Mouse (Mus musculus): Measurements from ENCODE around the gene Akap7. TPM values are rescaled to one million over a fixed set of nuclear protein-coding genes. Genes with fewer than 3 reads are reported as not detected.

Gene Akap7
- polyA plus RNA-seq, 1 experiment from 2014 or later = 17.0 TPM

DNA sequence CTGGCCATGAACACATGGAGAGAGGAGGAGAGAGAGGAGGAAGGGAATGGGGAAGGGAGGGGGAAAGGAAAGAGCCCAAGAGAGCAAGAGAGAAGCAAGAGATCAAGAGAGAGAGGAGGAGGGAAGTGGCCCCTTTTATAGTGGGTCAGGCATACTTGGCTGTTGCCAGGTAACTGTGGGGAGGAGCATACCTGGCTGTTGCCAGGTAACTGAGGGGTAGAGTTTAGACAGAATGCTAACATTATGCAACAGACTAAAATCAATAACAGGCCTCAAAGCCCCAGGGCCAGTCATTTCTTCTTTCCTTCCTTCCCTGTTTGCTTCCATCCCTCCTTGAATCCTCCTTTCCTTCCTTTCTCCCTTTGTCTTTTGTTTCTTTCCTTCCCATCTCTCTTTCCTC is 10.0 kb upstream of the Akap7 start:
- DNase-seq (ENCODE audit: low spot score) = no peak
- peaks cover 6% of the 10 kb centered on the region; the same call in 1 of the 2 replicates for H3K27me3 ChIP-seq (replicated peaks; ENCODE audit: low read depth, poor library complexity, severe bottlenecking)
- H3K27ac ChIP-seq (replicated peaks) = no peak overlapping the region
- no peaks in the 10 kb centered on the region for H3K9me3 ChIP-seq
- H3K4me1 ChIP-seq = peaks cover 13% of the 10 kb centered on the region
- H3K36me3 ChIP-seq (replicated peaks) = no peaks in the 10 kb centered on the region
- no peak overlapping the region for H3K4me3 ChIP-seq

DNA sequence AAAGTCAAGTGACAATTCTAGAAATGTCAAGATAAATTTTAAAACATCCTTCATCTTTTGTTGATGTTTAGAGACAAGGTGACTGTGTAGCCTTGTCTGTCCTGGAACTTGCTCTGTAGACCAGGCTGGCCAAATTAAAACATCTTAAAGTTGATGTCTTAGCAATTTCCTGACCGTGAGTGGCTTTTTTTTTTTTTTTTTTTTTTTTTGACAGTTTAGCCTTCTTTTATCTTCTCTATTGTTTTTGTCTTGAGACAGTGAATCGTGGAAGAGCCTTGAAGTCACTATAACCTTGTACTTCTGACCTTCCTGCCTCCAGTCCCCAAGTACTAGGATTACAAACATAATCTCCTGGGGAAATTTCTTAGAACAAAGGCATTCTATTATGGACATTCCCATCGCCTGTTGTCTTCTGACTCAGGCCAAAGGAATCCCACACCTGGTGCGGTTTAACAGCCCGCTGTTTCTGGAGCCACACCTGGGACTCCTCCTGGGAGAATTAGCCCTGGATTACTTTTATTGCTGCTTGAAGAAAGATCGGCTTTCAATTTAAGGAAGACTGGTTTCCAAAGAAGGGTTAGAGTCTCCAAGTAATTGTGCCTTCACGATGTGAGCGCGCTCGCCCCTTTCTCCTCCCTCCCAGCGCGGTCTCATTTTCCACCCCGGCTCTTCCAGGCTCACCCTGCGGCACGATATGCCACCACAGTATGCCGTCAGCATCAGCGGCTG is 6.3 kb upstream of the Akap7 start:
- Histone ChIP-seq H3K27ac (replicated peaks) (no peak overlapping the region), H3K4me1 (peaks cover 9% of the 10 kb centered on the region), H3K27me3 (replicated peaks; ENCODE audit: low read depth, poor library complexity, severe bottlenecking) (peaks cover 6% of the 10 kb centered on the region; the same call in 1 of the 2 replicates), H3K4me3 (peak overlapping the region; percentile 30; the same call in 1 of the 2 replicates), H3K36me3 (replicated peaks) (no peaks in the 10 kb centered on the region), H3K9me3 (no peaks in the 10 kb centered on the region)
- whole genome bisulfite sequencing = 9% methylated on average over 17 of the region's 17 CpGs
- peak; percentile 52 for DNase-seq (ENCODE audit: low spot score)

DNA sequence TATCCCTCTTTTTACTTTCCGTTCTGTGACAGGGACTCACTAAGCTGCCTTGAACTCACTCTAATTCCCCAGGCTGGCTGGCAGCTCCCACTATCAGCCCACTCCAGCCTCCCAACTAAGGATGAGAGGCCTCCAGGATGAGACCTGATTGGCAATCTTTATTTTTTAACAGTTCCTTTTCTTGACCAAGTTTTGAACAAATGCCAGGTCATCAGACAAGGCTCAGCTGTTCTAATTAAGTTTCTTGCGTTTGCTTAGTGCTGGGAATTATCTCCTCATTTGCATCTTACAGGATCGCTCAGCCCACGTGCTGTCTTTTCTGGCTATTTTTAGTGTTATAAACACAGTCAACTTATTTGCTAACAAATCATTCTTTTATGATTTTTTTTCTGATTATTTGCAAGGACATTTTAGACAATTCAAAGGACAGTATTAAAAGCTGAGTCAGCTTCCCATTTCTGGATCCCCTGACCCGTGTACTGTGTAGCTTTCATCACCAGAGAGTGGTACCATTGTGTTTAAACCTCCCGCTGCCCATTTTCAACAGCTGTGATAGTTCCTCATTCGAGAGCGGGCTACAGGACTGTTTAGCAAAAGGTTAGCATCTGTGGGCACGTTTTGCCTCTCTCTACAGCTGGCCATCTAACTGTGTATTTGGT is 4.0 kb upstream of the Akap7 start:
- Histone ChIP-seq H3K9me3 (no peaks in the 10 kb centered on the region), H3K4me1 (peaks cover 9% of the 10 kb centered on the region), H3K36me3 (replicated peaks) (no peaks in the 10 kb centered on the region), H3K4me3 (no peak overlapping the region), H3K27ac (replicated peaks) (no peak overlapping the region), H3K27me3 (replicated peaks; ENCODE audit: low read depth, poor library complexity, severe bottlenecking) (peaks cover 6% of the 10 kb centered on the region; the same call in 1 of the 2 replicates)
- WGBS = 70% methylated on average over 9 of the region's 9 CpGs
- DNase-seq (ENCODE audit: low spot score) = no peak

DNA sequence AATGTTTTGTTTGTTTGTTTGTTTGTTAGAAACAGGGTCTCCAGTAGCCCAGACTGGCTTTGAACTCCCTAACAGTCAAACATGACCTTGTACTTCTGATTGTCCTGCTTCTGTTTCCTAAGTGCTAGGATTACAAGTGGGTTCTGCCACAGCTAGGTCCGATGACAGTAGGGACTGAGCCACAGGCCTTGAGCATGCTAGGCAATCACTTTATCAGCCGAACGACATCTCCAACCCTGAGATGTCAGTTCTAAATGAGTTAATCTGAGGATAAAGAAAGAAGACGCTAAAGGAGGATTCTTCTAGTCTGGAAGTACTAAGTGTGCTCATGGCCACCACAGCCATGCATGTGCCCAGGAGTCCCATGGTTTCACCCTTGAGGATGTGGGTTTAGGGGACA is 3.1 kb upstream of the Akap7 start:
- H3K9me3 ChIP-seq = no peaks in the 10 kb centered on the region
- no peak for DNase-seq (ENCODE audit: low spot score)
- H3K36me3 ChIP-seq (replicated peaks) = no peaks in the 10 kb centered on the region
- no peak overlapping the region for H3K27ac ChIP-seq (replicated peaks)
- WGBS = 81% methylated on average over 4 of the region's 4 CpGs
- no peak overlapping the region for H3K4me3 ChIP-seq
- peaks cover 6% of the 10 kb centered on the region; the same call in 1 of the 2 replicates for H3K27me3 ChIP-seq (replicated peaks; ENCODE audit: low read depth, poor library complexity, severe bottlenecking)
- H3K4me1 ChIP-seq = peaks cover 9% of the 10 kb centered on the region

DNA sequence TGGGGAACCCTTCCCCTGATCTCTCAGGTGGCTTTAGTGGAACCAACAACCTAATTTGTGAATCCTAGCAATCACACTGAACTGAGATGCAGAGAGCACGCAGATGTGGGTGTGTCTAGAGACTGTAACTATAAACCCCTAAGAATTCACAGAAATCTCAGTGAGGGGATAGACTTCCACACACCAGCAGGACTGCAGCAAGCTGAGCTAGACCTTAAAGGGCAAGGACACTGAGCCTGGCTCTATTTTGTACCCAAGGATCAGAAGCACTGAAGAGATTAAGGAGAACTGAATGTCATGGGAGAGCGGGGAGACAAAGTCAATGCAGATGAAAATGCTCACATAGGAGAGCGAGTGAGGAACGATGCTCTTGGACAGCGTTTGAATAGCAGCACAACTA is 2.3 kb upstream of the Akap7 start:
- H3K36me3 ChIP-seq (replicated peaks) = no peaks in the 10 kb centered on the region
- no peaks in the 10 kb centered on the region for H3K9me3 ChIP-seq
- DNase-seq (ENCODE audit: low spot score) = no peak
- 91% methylated on average over 5 of the region's 5 CpGs for WGBS
- H3K27ac ChIP-seq (replicated peaks) = no peak overlapping the region
- no peak overlapping the region for H3K4me3 ChIP-seq
- peaks cover 6% of the 10 kb centered on the region; the same call in 1 of the 2 replicates for H3K27me3 ChIP-seq (replicated peaks; ENCODE audit: low read depth, poor library complexity, severe bottlenecking)
- H3K4me1 ChIP-seq = peaks cover 9% of the 10 kb centered on the region

DNA sequence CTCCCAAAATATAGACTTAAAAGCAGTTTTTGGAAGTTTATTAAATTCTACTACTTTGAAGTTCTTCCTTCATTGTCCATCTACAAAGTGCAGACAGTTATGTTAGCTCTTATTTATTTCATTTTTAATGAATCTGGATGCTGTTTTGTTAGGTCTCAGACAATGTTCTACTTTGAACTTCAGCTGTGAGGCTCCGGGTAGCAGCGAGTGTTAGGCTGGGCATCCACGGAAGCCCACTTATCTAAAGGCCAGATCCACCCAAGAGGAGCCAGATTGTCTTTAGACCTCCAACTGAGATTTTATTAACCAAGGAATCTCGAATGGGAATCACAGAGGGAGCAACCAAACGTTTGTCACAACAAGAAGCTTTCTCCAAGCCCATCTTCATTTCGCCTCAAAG is 2.5 kb downstream of the Akap7 start:
- no peak for DNase-seq (ENCODE audit: low spot score)
- 63% methylated on average over 6 of the region's 6 CpGs for WGBS
- Histone ChIP-seq H3K36me3 (replicated peaks) (no peaks in the 10 kb centered on the region), H3K9me3 (no peaks in the 10 kb centered on the region), H3K27me3 (replicated peaks; ENCODE audit: low read depth, poor library complexity, severe bottlenecking) (no peaks in the 10 kb centered on the region), H3K27ac (replicated peaks) (no peak overlapping the region), H3K4me3 (no peak overlapping the region), H3K4me1 (peaks cover 5% of the 10 kb centered on the region; the same call in 1 of the 2 replicates)

DNA sequence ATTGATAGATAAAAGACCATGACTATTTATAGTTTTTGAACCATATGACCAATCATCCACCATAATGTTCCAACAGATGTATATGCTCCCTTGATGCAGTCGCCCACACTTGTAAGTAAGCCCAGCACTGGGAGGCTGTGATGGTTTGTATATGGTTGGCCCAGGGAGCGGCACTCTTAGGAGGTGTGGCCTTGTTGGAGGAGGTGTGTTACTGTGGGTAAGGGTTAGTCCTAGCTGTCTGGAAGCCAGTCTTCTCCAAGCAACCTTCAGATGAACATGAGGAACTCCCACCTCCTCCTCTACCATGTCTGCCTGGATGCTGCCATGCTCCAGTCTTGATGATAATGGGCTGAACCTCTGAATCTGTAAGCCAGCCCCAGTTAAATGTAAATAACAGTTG is 3.1 kb downstream of the Akap7 start:
- H3K4me3 ChIP-seq = no peak overlapping the region
- H3K4me1 ChIP-seq = peaks cover 5% of the 10 kb centered on the region; the same call in 1 of the 2 replicates
- no peak for DNase-seq (ENCODE audit: low spot score)
- no peaks in the 10 kb centered on the region for H3K9me3 ChIP-seq
- H3K36me3 ChIP-seq (replicated peaks) = no peaks in the 10 kb centered on the region
- H3K27me3 ChIP-seq (replicated peaks; ENCODE audit: low read depth, poor library complexity, severe bottlenecking) = no peaks in the 10 kb centered on the region
- H3K27ac ChIP-seq (replicated peaks) = no peak overlapping the region
- WGBS = 93% methylated on average over 2 of the region's 2 CpGs

DNA sequence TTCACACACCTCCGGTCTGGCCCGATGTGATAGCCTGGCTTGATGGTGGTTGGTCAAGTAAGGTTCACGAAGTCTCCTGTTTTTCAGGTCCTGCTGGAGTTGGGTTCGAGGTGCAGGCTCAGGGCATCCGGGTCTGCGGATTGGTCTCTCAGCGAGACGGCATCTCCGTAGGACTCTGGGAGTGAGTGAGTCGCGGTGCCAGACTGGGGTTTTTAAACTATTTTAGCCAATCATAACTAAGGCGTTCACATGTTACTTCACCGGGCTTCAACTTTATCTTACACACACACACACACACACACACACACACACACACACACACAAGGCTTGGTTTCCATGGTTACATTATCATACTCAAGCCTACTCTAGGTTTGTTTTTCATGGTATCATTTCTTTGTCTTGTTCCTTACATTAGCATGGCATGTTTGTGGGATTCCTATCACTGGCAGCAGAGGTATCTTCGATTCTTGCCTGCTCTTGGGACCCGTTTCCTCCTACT is 8.6 kb downstream of the Akap7 start:
- Histone ChIP-seq H3K27me3 (replicated peaks; ENCODE audit: low read depth, poor library complexity, severe bottlenecking) (no peaks in the 10 kb centered on the region), H3K4me1 (peaks cover 19% of the 10 kb centered on the region), H3K27ac (replicated peaks) (no peak overlapping the region), H3K36me3 (replicated peaks) (no peaks in the 10 kb centered on the region), H3K4me3 (no peak overlapping the region), H3K9me3 (0 out of 2 replicates have a peak, but pooled peaks cover 2% of the 10 kb centered on the region)
- no peak for DNase-seq (ENCODE audit: low spot score)
- 96% methylated on average over 15 of the region's 15 CpGs for WGBS

DNA sequence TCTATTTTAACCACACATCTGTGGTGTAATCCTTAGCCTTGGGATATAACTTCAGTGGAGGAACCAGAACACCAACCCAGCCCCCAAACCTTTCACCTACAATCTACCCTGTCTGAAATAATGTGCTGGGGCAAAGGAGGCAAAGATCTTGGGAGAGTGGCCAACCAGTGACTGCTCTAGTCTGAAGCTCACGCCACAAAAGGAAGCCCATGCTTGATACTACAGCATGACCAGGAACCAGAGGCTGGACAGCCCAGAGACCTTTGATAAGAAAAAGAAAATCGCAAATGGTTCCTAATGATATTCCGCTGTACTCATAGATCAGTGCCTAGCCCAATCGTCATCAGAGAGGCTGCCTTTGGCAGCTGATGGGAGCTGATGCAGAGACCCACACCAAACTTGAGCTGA is 9.4 kb downstream of the Akap7 start:
- Histone ChIP-seq H3K36me3 (replicated peaks) (no peaks in the 10 kb centered on the region), H3K27me3 (replicated peaks; ENCODE audit: low read depth, poor library complexity, severe bottlenecking) (no peaks in the 10 kb centered on the region), H3K4me1 (peaks cover 19% of the 10 kb centered on the region), H3K9me3 (0 out of 2 replicates have a peak, but pooled peaks cover 2% of the 10 kb centered on the region), H3K4me3 (peak overlapping the region; percentile 70; the same call in 1 of the 2 replicates), H3K27ac (replicated peaks) (peak overlapping the region; percentile 94)
- WGBS = 81% methylated on average over 4 of the region's 4 CpGs
- DNase-seq (ENCODE audit: low spot score) = no peak

DNA sequence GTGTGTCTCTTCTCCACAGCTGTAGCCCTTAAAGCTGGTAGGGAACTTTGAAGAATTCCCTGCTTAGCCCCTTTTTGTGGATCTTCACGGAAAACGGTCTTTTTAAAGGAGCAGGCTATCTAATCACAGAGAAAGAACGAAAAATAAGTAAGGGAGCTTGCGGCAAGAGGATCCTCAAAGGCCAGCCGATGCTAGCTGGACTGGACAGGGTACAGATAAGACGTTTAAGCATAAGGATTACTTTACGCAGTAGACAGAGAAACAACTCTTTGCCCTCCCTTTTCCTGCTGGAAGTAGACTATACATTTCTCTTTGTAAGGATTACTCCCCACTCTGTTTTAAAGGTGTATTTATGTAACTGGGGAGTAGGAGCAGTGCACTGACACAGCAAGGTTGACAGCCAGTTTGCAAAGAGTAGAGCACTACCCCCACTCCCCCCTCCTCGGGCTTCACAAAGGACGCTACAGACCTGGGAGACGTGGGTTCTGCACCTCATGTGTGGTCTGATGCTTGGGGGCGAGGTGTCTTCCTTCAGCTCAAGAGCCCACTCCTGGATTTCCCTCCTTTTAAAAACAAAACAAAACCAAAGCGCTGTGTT is 9.9 kb downstream of the Akap7 start:
- Histone ChIP-seq H3K36me3 (replicated peaks) (no peaks in the 10 kb centered on the region), H3K4me3 (peak overlapping the region; percentile 70), H3K27ac (replicated peaks) (peak overlapping the region; percentile 94), H3K27me3 (replicated peaks; ENCODE audit: low read depth, poor library complexity, severe bottlenecking) (no peaks in the 10 kb centered on the region), H3K9me3 (0 out of 2 replicates have a peak, but pooled peaks cover 2% of the 10 kb centered on the region), H3K4me1 (peaks cover 19% of the 10 kb centered on the region)
- DNase-seq (ENCODE audit: low spot score) = no peak
- WGBS = 32% methylated on average over 12 of the region's 12 CpGs

DNA sequence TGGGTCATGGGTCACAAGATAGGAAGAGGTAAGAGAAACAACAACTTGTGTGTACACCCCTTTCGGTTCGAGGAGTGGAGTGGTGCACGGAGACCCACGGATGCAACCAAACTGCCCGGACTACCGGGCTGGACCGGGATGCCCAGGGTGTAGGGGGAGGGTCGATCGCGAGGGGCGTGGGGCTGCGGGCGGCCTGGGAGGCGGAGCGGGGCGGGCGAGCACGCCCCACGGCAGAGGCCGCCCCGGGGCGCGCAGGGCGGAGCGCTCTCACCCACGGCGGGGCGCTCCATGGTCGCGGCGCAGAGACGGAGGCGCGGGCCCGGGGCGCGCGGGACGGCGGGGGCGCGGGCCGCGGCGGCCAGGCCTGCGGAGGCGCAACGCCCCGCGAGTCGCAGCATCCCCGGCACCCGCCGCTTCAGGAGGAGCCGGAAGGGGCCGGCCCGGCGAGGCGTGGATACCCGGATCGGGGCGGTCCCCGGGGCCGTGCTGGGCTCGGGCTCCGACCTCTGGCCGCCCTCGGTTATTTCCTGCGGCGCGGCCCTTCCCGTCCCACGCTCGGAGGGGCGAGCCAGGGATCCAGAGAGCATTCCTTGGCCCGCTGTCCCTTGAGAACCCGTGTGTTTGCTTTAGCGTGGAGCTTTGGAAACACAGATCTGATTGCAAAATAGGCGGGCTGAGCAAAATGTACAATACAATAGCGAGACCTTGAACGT is 10.9 kb downstream of the Akap7 start:
- Histone ChIP-seq H3K27ac (replicated peaks) (peak overlapping the region; percentile 94), H3K9me3 (0 out of 2 replicates have a peak, but pooled peaks cover 2% of the 10 kb centered on the region), H3K27me3 (replicated peaks; ENCODE audit: low read depth, poor library complexity, severe bottlenecking) (no peaks in the 10 kb centered on the region), H3K4me1 (peaks cover 19% of the 10 kb centered on the region), H3K36me3 (replicated peaks) (no peaks in the 10 kb centered on the region), H3K4me3 (peak overlapping the region; percentile 70)
- WGBS = under 1% methylated on average over 81 of the region's 81 CpGs
- peak; percentile 89 for DNase-seq (ENCODE audit: low spot score)

DNA sequence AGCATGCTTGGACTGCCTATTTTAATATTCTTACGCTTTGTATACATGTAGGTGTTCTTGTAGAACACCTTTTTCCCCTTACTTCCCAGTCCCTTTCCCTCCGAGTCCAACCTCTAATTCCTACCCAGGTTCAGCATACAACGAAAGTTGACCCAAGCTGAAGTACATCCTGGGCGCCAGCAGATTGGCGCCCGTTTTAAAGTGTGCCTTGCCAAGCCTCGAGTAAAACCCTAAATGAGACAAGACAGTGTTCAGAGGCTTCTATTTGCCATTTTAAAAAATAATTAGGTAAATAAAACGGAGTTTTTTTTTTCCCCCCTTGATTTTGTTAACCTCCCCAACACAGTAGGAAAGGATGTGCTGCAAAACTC is 11.4 kb downstream of the Akap7 start:
- DNase-seq (ENCODE audit: low spot score) = no peak
- Histone ChIP-seq H3K27me3 (replicated peaks; ENCODE audit: low read depth, poor library complexity, severe bottlenecking) (no peaks in the 10 kb centered on the region), H3K27ac (replicated peaks) (peak overlapping the region; percentile 94), H3K36me3 (replicated peaks) (no peaks in the 10 kb centered on the region), H3K4me1 (peaks cover 19% of the 10 kb centered on the region), H3K4me3 (peak overlapping the region; percentile 70), H3K9me3 (0 out of 2 replicates have a peak, but pooled peaks cover 2% of the 10 kb centered on the region)
- 48% methylated on average over 8 of the region's 8 CpGs for WGBS
